16 mouse cellular contexts compared by ENCODE assay signal in genomic region chr11:85697468-85697867, GRCm38 (mm10).
DNase-seq lines count a peak whose midpoint lies in the region; ATAC-seq lines count a peak whose summit lies in the region.
"Had no signal": no experiment of that assay in that cellular context is flagged by ENCODE, and none has a peak within 500 bp of the region (broad histone marks: within the 10 kb centered on the region; RNA-seq: fewer than 3 reads in every experiment).

No protein-coding gene starts in this region.

- H3K9ac ChIP-seq in kidney, embryonic 16.5 days (replicated peaks; ENCODE audit: low read length) = no peak overlapping the region
- no peak overlapping the region for H3K9ac ChIP-seq in embryonic facial prominence, embryonic 13.5 days
- H3K9ac ChIP-seq: embryonic facial prominence, embryonic 15.5 days; forebrain, embryonic 13.5 days; hindbrain, embryonic 15.5 days; limb, embryonic 15.5 days; neural tube, embryonic 13.5 days had no signal

- H3K27me3 ChIP-seq in kidney, embryonic 16.5 days (ENCODE audit: insufficient read depth, low read length) = peaks cover 14% of the 10 kb centered on the region
- H3K27me3 ChIP-seq in embryonic facial prominence, embryonic 13.5 days = no peaks in the 10 kb centered on the region
- H3K27me3 ChIP-seq in forebrain, embryonic 10.5 days (ENCODE audit: poor library complexity, severe bottlenecking) = peaks cover 71% of the 10 kb centered on the region
- H3K27me3 ChIP-seq: embryonic facial prominence, embryonic 15.5 days; neural tube, embryonic 13.5 days had no signal

- no peak for DNase-seq in kidney, adult 8-10 months
- peak; percentile 79 for DNase-seq in A20 (ENCODE audit: low read depth, low spot score)
- DNase-seq in layer of hippocampus, postnatal 14 days (ENCODE audit: low spot score in 2 of 2) = no peak
- no peak for DNase-seq in forebrain, embryonic 10.5 days (ENCODE audit: extremely low spot score, low spot score)
- DNase-seq: cerebellum, postnatal 14 days; heart, postnatal 10 days; thymus, postnatal 36 days had no signal

- H3K4me1 ChIP-seq in kidney, embryonic 16.5 days (ENCODE audit: insufficient read depth, low read length) = peaks cover 63% of the 10 kb centered on the region
- H3K4me1 ChIP-seq in embryonic facial prominence, embryonic 13.5 days = peaks cover 55% of the 10 kb centered on the region
- H3K4me1 ChIP-seq in forebrain, embryonic 10.5 days = peaks cover 45% of the 10 kb centered on the region

- no peak for ATAC-seq in kidney, embryonic 16.5 days (ENCODE audit: low FRiP score, low TSS enrichment)
- no peak for ATAC-seq in embryonic facial prominence, embryonic 13.5 days (ENCODE audit: insufficient number of reproducible peaks, insufficient read depth, low FRiP score, low TSS enrichment, low read depth)
- peak; percentile 98 for ATAC-seq in monocyte, adult 5-6 weeks (replicated peaks; ENCODE audit: insufficient number of reproducible peaks, low FRiP score, low TSS enrichment, poor library complexity, severe bottlenecking)
- ATAC-seq: forebrain, embryonic 13.5 days; midbrain, embryonic 16.5 days had no signal

- H3K36me3 ChIP-seq in kidney, embryonic 16.5 days (ENCODE audit: insufficient read depth, low read length) = no peaks in the 10 kb centered on the region
- no peaks in the 10 kb centered on the region for H3K36me3 ChIP-seq in embryonic facial prominence, embryonic 13.5 days
- no peaks in the 10 kb centered on the region for H3K36me3 ChIP-seq in forebrain, embryonic 10.5 days (replicated peaks)
- H3K36me3 ChIP-seq: embryonic facial prominence, embryonic 15.5 days; hindbrain, embryonic 15.5 days; limb, embryonic 15.5 days; neural tube, embryonic 13.5 days had no signal

- no peak overlapping the region for H3K4me3 ChIP-seq in kidney, embryonic 16.5 days (ENCODE audit: low read length)
- H3K4me3 ChIP-seq in embryonic facial prominence, embryonic 13.5 days = no peak overlapping the region
- H3K4me3 ChIP-seq in forebrain, embryonic 10.5 days = no peak overlapping the region
- H3K4me3 ChIP-seq: embryonic facial prominence, embryonic 15.5 days; forebrain, embryonic 13.5 days; hindbrain, embryonic 15.5 days; limb, embryonic 15.5 days; neural tube, embryonic 13.5 days had no signal

- no peaks in the 10 kb centered on the region for H3K9me3 ChIP-seq in kidney, embryonic 16.5 days (ENCODE audit: low read length)
- no peaks in the 10 kb centered on the region for H3K9me3 ChIP-seq in embryonic facial prominence, embryonic 13.5 days
- no peaks in the 10 kb centered on the region for H3K9me3 ChIP-seq in forebrain, embryonic 10.5 days
- H3K9me3 ChIP-seq: embryonic facial prominence, embryonic 15.5 days; forebrain, embryonic 13.5 days; hindbrain, embryonic 15.5 days; limb, embryonic 15.5 days; neural tube, embryonic 13.5 days had no signal

- no peak overlapping the region for H3K4me2 ChIP-seq in kidney, embryonic 16.5 days (replicated peaks; ENCODE audit: low read depth, low read length)
- no peak overlapping the region for H3K4me2 ChIP-seq in embryonic facial prominence, embryonic 13.5 days
- H3K4me2 ChIP-seq: embryonic facial prominence, embryonic 15.5 days; forebrain, embryonic 13.5 days; hindbrain, embryonic 15.5 days; limb, embryonic 15.5 days; neural tube, embryonic 13.5 days had no signal

- peak overlapping the region; percentile 67 for H3K27ac ChIP-seq in kidney, embryonic 16.5 days (ENCODE audit: low read length)
- H3K27ac ChIP-seq in embryonic facial prominence, embryonic 13.5 days = peak overlapping the region; percentile 39; the same call in 1 of the 2 replicates
- no peak overlapping the region for H3K27ac ChIP-seq in forebrain, embryonic 10.5 days
- H3K27ac ChIP-seq: embryonic facial prominence, embryonic 15.5 days; forebrain, embryonic 13.5 days; hindbrain, embryonic 15.5 days; limb, embryonic 15.5 days; neural tube, embryonic 13.5 days had no signal

- 71% methylated on average over 4 of the region's 4 CpGs for WGBS in kidney, embryonic 16.5 days
- WGBS in embryonic facial prominence, embryonic 13.5 days = 81% methylated on average over 4 of the region's 4 CpGs
- 83% methylated on average over 4 of the region's 4 CpGs for WGBS in forebrain, embryonic 10.5 days
